Mouse (Mus musculus) olfactory bulb, adult 2 months (tissue): ENCODE results near the gene Mief1.

ENCODE experiments used
- CTCF ChIP-seq: fragments of 200-500 bp; IDR thresholded peaks from 2 replicates; pipeline ENCODE4 v1.5.1; 2012; ENCODE audit warnings: low read depth, mild to moderate bottlenecking, low read length, moderate library complexity; ENCODE audit not compliant: insufficient read depth
- POLR2A ChIP-seq: fragments of 200-500 bp; IDR thresholded peaks from 2 replicates; pipeline ENCODE4 v1.6.1; 2012; ENCODE audit warnings: mild to moderate bottlenecking, low read depth, low read length, moderate library complexity; ENCODE audit not compliant: insufficient read depth

GRCm38 (mm10) chr15:80233733-80234509, at the start of gene Mief1:
- TF ChIP-seq CTCF (no peak), POLR2A (peak; percentile 45)
